Mouse (Mus musculus): Measurements from ENCODE around the gene Car14. TPM values are rescaled to one million over a fixed set of nuclear protein-coding genes. Genes with fewer than 3 reads are reported as not detected.
"Not testable (repeated sequence)": the region's sequence is repeated elsewhere in the genome, so short reads cannot be mapped to it uniquely, and the experiment has no call there.

Gene Car14
- polyA plus RNA-seq, 1 experiment = 3.3 TPM

GRCm38 (mm10) chr3:95899800-95900524 is 4.5 kb downstream of the Car14 start:
- no peaks in the 10 kb centered on the region; the same call in 1 of the 2 replicates for H3K36me3 ChIP-seq (ENCODE audit: control insufficient read depth, insufficient read depth, low read length, poor library complexity, severe bottlenecking)
- H3K9ac ChIP-seq (ENCODE audit: low read depth, poor library complexity, severe bottlenecking) = no peak overlapping the region
- peaks cover 8% of the 10 kb centered on the region for H3K4me1 ChIP-seq (ENCODE audit: control insufficient read depth, insufficient read depth, low read length)
- TF ChIP-seq CTCF (IDR thresholded peaks at IDR 0.05; ENCODE audit: low read depth, low read length) (no peak), POLR2A (IDR thresholded peaks at IDR 0.05; ENCODE audit: insufficient read depth, low read length) (no peak), EP300 (IDR thresholded peaks at IDR 0.05; ENCODE audit: insufficient read depth, low read depth, low read length) (no peak)
- no peak overlapping the region for H3K27ac ChIP-seq (ENCODE audit: insufficient read depth, low read length)
- no peak overlapping the region for H3K4me3 ChIP-seq (ENCODE audit: low read depth, low read length)
- no peaks in the 10 kb centered on the region for H3K9me3 ChIP-seq (replicated peaks; ENCODE audit: control insufficient read depth, insufficient read depth, low read length, poor library complexity, severe bottlenecking)
- 0 out of 2 replicates have a peak, but pooled peaks cover 6% of the 10 kb centered on the region for H3K27me3 ChIP-seq (ENCODE audit: control insufficient read depth, insufficient read depth, low read length, poor library complexity, severe bottlenecking)

- not testable (repeated sequence) for H3K36me3 ChIP-seq (ENCODE audit: control insufficient read depth, insufficient read depth, low read length, poor library complexity, severe bottlenecking); H3K9me3 ChIP-seq (replicated peaks; ENCODE audit: control insufficient read depth, insufficient read depth, low read length, poor library complexity, severe bottlenecking); H3K4me3 ChIP-seq (ENCODE audit: low read depth, low read length); H3K27ac ChIP-seq (ENCODE audit: insufficient read depth, low read length); H3K4me1 ChIP-seq (ENCODE audit: control insufficient read depth, insufficient read depth, low read length); H3K27me3 ChIP-seq (ENCODE audit: control insufficient read depth, insufficient read depth, low read length, poor library complexity, severe bottlenecking); H3K9ac ChIP-seq (ENCODE audit: low read depth, poor library complexity, severe bottlenecking)
Observed at GRCm38 (mm10) chr3:95895501-95895900, 9.0 kb downstream of the Car14 start.

- H3K9me3 ChIP-seq (replicated peaks; ENCODE audit: control insufficient read depth, insufficient read depth, low read length, poor library complexity, severe bottlenecking) = no peaks in the 10 kb centered on the region
- no peaks in the 10 kb centered on the region; the same call in 1 of the 2 replicates for H3K36me3 ChIP-seq (ENCODE audit: control insufficient read depth, insufficient read depth, low read length, poor library complexity, severe bottlenecking)
- H3K27ac ChIP-seq (ENCODE audit: insufficient read depth, low read length) = no peak overlapping the region
- peak overlapping the region; percentile 97 for H3K9ac ChIP-seq (ENCODE audit: low read depth, poor library complexity, severe bottlenecking)
- H3K27me3 ChIP-seq (ENCODE audit: control insufficient read depth, insufficient read depth, low read length, poor library complexity, severe bottlenecking) = no peaks in the 10 kb centered on the region
- H3K4me3 ChIP-seq (ENCODE audit: low read depth, low read length) = peak overlapping the region; percentile 66
- TF ChIP-seq POLR2A (IDR thresholded peaks at IDR 0.05; ENCODE audit: insufficient read depth, low read length) = no peak
- TF ChIP-seq EP300 (IDR thresholded peaks at IDR 0.05; ENCODE audit: insufficient read depth, low read depth, low read length) = no peak
- no peak for TF ChIP-seq CTCF (IDR thresholded peaks at IDR 0.05; ENCODE audit: low read depth, low read length)
- peaks cover 11% of the 10 kb centered on the region for H3K4me1 ChIP-seq (ENCODE audit: control insufficient read depth, insufficient read depth, low read length)
Observed at GRCm38 (mm10) chr3:95894317-95895160, 10.0 kb downstream of the Car14 start.

GRCm38 (mm10) chr3:95893606-95894316 is 10.7 kb downstream of the Car14 start, which contains the start of gene Aph1a:
Gene Aph1a, plus strand, starts transcription at chr3:95893969.
- H3K36me3 ChIP-seq (ENCODE audit: control insufficient read depth, insufficient read depth, low read length, poor library complexity, severe bottlenecking); H3K27me3 ChIP-seq (ENCODE audit: control insufficient read depth, insufficient read depth, low read length, poor library complexity, severe bottlenecking); H3K9me3 ChIP-seq (replicated peaks; ENCODE audit: control insufficient read depth, insufficient read depth, low read length, poor library complexity, severe bottlenecking): not testable (repeated sequence)
- peak within 1 kb of the TSS; percentile 45; the same call in 1 of the 2 replicates for H3K27ac ChIP-seq (ENCODE audit: insufficient read depth, low read length)
- H3K9ac ChIP-seq (ENCODE audit: low read depth, poor library complexity, severe bottlenecking) = peak within 1 kb of the TSS; percentile 97
- peaks cover 11% of the 10 kb centered on the region for H3K4me1 ChIP-seq (ENCODE audit: control insufficient read depth, insufficient read depth, low read length)
- H3K4me3 ChIP-seq (ENCODE audit: low read depth, low read length) = peak within 1 kb of the TSS; percentile 66
- TF ChIP-seq POLR2A (IDR thresholded peaks at IDR 0.05; ENCODE audit: insufficient read depth, low read length) (peak; percentile 13), EP300 (IDR thresholded peaks at IDR 0.05; ENCODE audit: insufficient read depth, low read depth, low read length) (0 out of 2 replicates have a peak, but pooled peaks have one; percentile 4)

GRCm38 (mm10) chr3:95893126-95893525 is 11.4 kb downstream of the Car14 start:
- Histone ChIP-seq H3K36me3 (ENCODE audit: control insufficient read depth, insufficient read depth, low read length, poor library complexity, severe bottlenecking) (no peaks in the 10 kb centered on the region; the same call in 1 of the 2 replicates), H3K4me1 (ENCODE audit: control insufficient read depth, insufficient read depth, low read length) (peaks cover 11% of the 10 kb centered on the region), H3K27me3 (ENCODE audit: control insufficient read depth, insufficient read depth, low read length, poor library complexity, severe bottlenecking) (no peaks in the 10 kb centered on the region), H3K9ac (ENCODE audit: low read depth, poor library complexity, severe bottlenecking) (peak overlapping the region; percentile 51; the same call in 1 of the 2 replicates), H3K4me3 (ENCODE audit: low read depth, low read length) (no peak overlapping the region), H3K9me3 (replicated peaks; ENCODE audit: control insufficient read depth, insufficient read depth, low read length, poor library complexity, severe bottlenecking) (no peaks in the 10 kb centered on the region), H3K27ac (ENCODE audit: insufficient read depth, low read length) (peak overlapping the region; percentile 45; the same call in 1 of the 2 replicates)
- TF ChIP-seq POLR2A (IDR thresholded peaks at IDR 0.05; ENCODE audit: insufficient read depth, low read length) (no peak), EP300 (IDR thresholded peaks at IDR 0.05; ENCODE audit: insufficient read depth, low read depth, low read length) (no peak), CTCF (IDR thresholded peaks at IDR 0.05; ENCODE audit: low read depth, low read length) (no peak)
